Mouse (Mus musculus) liver, embryonic 16.5 days (tissue): ENCODE results near the gene Wfdc1. TPM values are rescaled to one million over a fixed set of nuclear protein-coding genes. Genes with fewer than 3 reads are reported as not detected.

Source experiments
- ATAC-seq: fragments of 200-750 bp; cut with Nextera tagmentation; 2 replicates; pipeline ENCODE4 v1.8.0; 2017; ENCODE audit warnings: low read depth, mild to moderate bottlenecking, moderate number of reproducible peaks, moderate library complexity
- H3K27ac ChIP-seq: fragments of 300-500 bp; sonication (generic); 2 replicates; pipeline ENCODE4 v1.5.1; 2014; ENCODE audit warnings: mild to moderate bottlenecking, low read length
- H3K27me3 ChIP-seq: fragments of 300-500 bp; sonication (generic); 2 replicates; pipeline ENCODE4 v1.6.1; 2014; ENCODE audit warnings: low read depth, low read length, mixed read lengths; ENCODE audit not compliant: control insufficient read depth, insufficient read depth
- H3K36me3 ChIP-seq: fragments of 300-500 bp; sonication (generic); 2 replicates; pipeline ENCODE4 v1.6.1; 2014; ENCODE audit warnings: mild to moderate bottlenecking; ENCODE audit not compliant: control insufficient read depth, insufficient read depth
- H3K4me1 ChIP-seq: fragments of 300-500 bp; sonication (generic); 2 replicates; pipeline ENCODE4 v1.6.1; 2014; ENCODE audit warnings: low read depth, low read length, mixed read lengths; ENCODE audit not compliant: control insufficient read depth
- H3K4me2 ChIP-seq: fragments of 300-500 bp; sonication (generic); 2 replicates; pipeline ENCODE4 v1.6.1; 2014; ENCODE audit warnings: low read depth, low read length, mixed read lengths
- H3K4me3 ChIP-seq: fragments of 300-500 bp; sonication (generic); 2 replicates; pipeline ENCODE4 v1.5.1; 2014; ENCODE audit warnings: low read depth, mild to moderate bottlenecking, low read length
- H3K9ac ChIP-seq: fragments of 300-500 bp; sonication (generic); 2 replicates; pipeline ENCODE4 v1.6.1; 2014; ENCODE audit warnings: low read depth, low read length
- H3K9me3 ChIP-seq: fragments of 300-500 bp; sonication (generic); replicated peaks from 2 replicates; pipeline ENCODE4 v1.6.1; 2016; ENCODE audit warnings: low read length; ENCODE audit not compliant: control insufficient read depth
- WGBS: fragments of 180-500 bp; shearing (Covaris S2); extraction: QIAGEN DNeasy Blood & Tissue Kit; methylation state at CpG from one replicate; pipeline ENCODE4 v1.1.7; 2014; ENCODE audit not compliant: insufficient replicate concordance; 5-methylcytosine and 5-hydroxymethylcytosine counted together
- polyA plus RNA-seq: library from polyadenylated mRNA; unstranded; fragments of >200 nt; fragmentation: Nextera tagmentation; extraction: Ambion mirVana; gene quantifications from 2 replicates; pipeline ENCODE4 v1.2.1, GENCODE M21; 2015

Gene Wfdc1
- polyA plus RNA-seq, 1 experiment from 2014 or later: 2.7 TPM

GRCm38 (mm10) chr8:119668447-119668846 lies 2.3 kb downstream of the Wfdc1 start:
- ATAC-seq: no peak
- Histone ChIP-seq H3K36me3 (no peaks in the 10 kb centered on the region), H3K9ac (no peak overlapping the region), H3K4me3 (no peak overlapping the region), H3K27ac (no peak overlapping the region), H3K4me1 (peaks cover 4% of the 10 kb centered on the region; the same call in 1 of the 2 replicates), H3K27me3 (no peaks in the 10 kb centered on the region; the same call in 1 of the 2 replicates), H3K9me3 (no peaks in the 10 kb centered on the region), H3K4me2 (no peak overlapping the region)
- WGBS: 64% methylated on average over 9 of the region's 9 CpGs

DNA sequence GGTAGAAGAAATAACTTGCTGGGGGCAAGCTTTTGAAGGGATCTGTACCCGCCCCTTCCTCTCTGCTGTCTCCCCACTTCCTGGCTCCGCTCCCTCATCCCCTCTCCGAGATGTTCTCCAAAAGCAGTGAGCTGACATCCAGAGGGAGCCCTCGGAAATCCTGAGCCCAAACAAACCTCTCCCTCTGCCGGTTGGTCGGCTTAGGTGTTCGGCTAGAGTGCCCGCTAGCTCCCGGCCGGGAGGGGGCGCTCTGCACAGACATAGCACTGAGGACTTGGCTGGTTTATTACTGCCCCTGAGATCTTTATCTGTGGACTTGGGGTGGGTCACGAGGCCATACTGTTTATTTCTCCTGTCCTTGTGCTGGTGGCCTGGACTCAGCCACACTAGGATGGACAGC lies 3.1 kb downstream of the Wfdc1 start:
- WGBS: 30% methylated on average over 12 of the region's 12 CpGs
- Histone ChIP-seq H3K27me3 (no peaks in the 10 kb centered on the region; the same call in 1 of the 2 replicates), H3K27ac (no peak overlapping the region), H3K9me3 (no peaks in the 10 kb centered on the region), H3K4me3 (no peak overlapping the region), H3K4me1 (peaks cover 4% of the 10 kb centered on the region; the same call in 1 of the 2 replicates), H3K4me2 (no peak overlapping the region), H3K36me3 (no peaks in the 10 kb centered on the region), H3K9ac (no peak overlapping the region)
- no peak for ATAC-seq

DNA sequence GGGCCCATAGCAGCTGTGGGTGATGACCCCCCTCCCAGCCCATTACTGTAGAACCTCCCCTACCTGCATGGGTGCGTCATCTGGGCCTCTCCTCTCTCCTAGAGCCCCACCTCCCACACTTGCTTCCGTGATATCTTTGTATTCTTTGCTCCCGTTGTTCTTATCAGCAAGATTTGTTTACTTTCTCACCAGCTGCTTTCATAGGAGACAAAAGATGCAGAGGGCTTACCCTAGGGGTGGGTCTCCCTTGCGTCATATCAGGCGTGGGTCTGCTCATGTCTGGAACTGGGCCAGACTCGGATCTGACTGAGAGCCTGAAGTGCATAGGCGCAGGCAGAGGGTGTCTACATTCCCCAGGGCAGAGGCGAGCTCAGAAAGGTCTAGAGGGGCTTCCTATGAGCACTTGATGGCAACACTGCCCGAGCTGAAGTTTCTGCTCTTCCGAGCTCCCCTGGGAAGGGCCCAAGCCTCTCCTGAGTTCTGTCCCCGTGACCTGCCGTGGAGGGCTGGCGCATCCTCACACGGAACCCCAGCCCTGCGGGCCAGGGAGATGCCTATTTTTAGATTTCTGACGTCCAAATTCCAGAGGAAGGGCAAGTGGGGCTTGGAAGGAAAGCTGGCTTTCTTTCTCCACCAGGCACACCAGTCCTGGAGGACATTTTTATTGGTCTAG lies 4.4 kb downstream of the Wfdc1 start:
- 0 out of 2 replicates have a peak, but pooled peaks have one; percentile 17 for ATAC-seq
- 43% methylated on average over 16 of the region's 16 CpGs for WGBS
- Histone ChIP-seq H3K4me2 (no peak overlapping the region), H3K27ac (no peak overlapping the region), H3K27me3 (no peaks in the 10 kb centered on the region; the same call in 1 of the 2 replicates), H3K9me3 (no peaks in the 10 kb centered on the region), H3K9ac (no peak overlapping the region), H3K4me3 (no peak overlapping the region), H3K36me3 (no peaks in the 10 kb centered on the region), H3K4me1 (peaks cover 4% of the 10 kb centered on the region; the same call in 1 of the 2 replicates)

GRCm38 (mm10) chr8:119673976-119674555 lies 7.9 kb downstream of the Wfdc1 start:
- 64% methylated on average over 9 of the region's 11 CpGs for WGBS
- H3K27ac ChIP-seq: no peak overlapping the region

GRCm38 (mm10) chr8:119675457-119675856 lies 9.3 kb downstream of the Wfdc1 start:
- H3K9me3 ChIP-seq: no peaks in the 10 kb centered on the region
- H3K36me3 ChIP-seq: no peaks in the 10 kb centered on the region
- no peak for ATAC-seq
- no peaks in the 10 kb centered on the region; the same call in 1 of the 2 replicates for H3K27me3 ChIP-seq
- no peak overlapping the region for H3K27ac ChIP-seq
- H3K9ac ChIP-seq: no peak overlapping the region
- no peak overlapping the region for H3K4me3 ChIP-seq
- H3K4me2 ChIP-seq: no peak overlapping the region
- peaks cover 3% of the 10 kb centered on the region; the same call in 1 of the 2 replicates for H3K4me1 ChIP-seq
- 67% methylated on average over 5 of the region's 5 CpGs for WGBS

More at GRCm38 (mm10) chr8:119673976-119674555, 7.9 kb downstream of the Wfdc1 start:
- Histone ChIP-seq H3K4me1 (peaks cover 4% of the 10 kb centered on the region; the same call in 1 of the 2 replicates), H3K4me2 (no peak overlapping the region), H3K4me3 (no peak overlapping the region), H3K36me3 (no peaks in the 10 kb centered on the region), H3K9me3 (no peaks in the 10 kb centered on the region), H3K9ac (no peak overlapping the region), H3K27me3 (no peaks in the 10 kb centered on the region; the same call in 1 of the 2 replicates)
- ATAC-seq: no peak

GRCm38 (mm10) chr8:119676389-119676788 lies 10.2 kb downstream of the Wfdc1 start:
- Histone ChIP-seq H3K27ac (no peak overlapping the region), H3K36me3 (no peaks in the 10 kb centered on the region), H3K4me3 (no peak overlapping the region), H3K9ac (no peak overlapping the region), H3K4me1 (no peaks in the 10 kb centered on the region; the same call in 1 of the 2 replicates), H3K4me2 (no peak overlapping the region), H3K27me3 (no peaks in the 10 kb centered on the region; the same call in 1 of the 2 replicates), H3K9me3 (no peaks in the 10 kb centered on the region)
- WGBS: 2% methylated on average over 8 of the region's 8 CpGs
- no peak for ATAC-seq

GRCm38 (mm10) chr8:119678138-119678843 lies 12.1 kb downstream of the Wfdc1 start:
- H3K36me3 ChIP-seq: no peaks in the 10 kb centered on the region
- peak overlapping the region; percentile 12 for H3K4me2 ChIP-seq
- H3K27ac ChIP-seq: no peak overlapping the region
- H3K4me1 ChIP-seq: no peaks in the 10 kb centered on the region; the same call in 1 of the 2 replicates
- H3K9me3 ChIP-seq: no peaks in the 10 kb centered on the region
- no peak overlapping the region for H3K4me3 ChIP-seq
- 10% methylated on average over 18 of the region's 18 CpGs for WGBS
- H3K27me3 ChIP-seq: no peaks in the 10 kb centered on the region; the same call in 1 of the 2 replicates
- H3K9ac ChIP-seq: no peak overlapping the region
- ATAC-seq: no peak

DNA sequence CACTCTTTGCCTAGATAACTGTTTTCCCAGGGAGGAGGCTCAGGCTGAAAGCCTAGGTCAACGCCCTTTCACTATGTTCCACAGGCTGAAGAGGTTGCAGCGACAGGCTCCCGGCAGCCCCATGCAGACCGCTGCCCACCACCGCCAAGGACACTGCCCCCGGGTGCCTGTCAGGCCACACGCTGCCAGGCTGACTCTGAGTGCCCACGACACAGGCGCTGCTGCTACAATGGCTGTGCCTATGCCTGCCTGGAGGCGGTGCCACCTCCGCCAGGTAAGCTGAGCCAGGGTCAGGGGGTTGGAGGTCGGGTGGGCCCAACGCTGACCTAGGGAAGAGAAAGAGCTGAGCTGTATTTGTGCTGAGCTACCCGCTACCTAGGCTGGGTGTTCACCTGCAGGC lies 13.0 kb downstream of the Wfdc1 start:
- 60% methylated on average over 14 of the region's 14 CpGs for WGBS
- no peak for ATAC-seq
- Histone ChIP-seq H3K27ac (no peak overlapping the region), H3K4me1 (no peaks in the 10 kb centered on the region; the same call in 1 of the 2 replicates), H3K4me3 (no peak overlapping the region), H3K4me2 (no peak overlapping the region), H3K36me3 (no peaks in the 10 kb centered on the region), H3K27me3 (no peaks in the 10 kb centered on the region; the same call in 1 of the 2 replicates), H3K9ac (no peak overlapping the region), H3K9me3 (no peaks in the 10 kb centered on the region)
